Mouse (Mus musculus): Measurements from ENCODE around the gene Hnrnph1.

The Hnrnph1 gene

DNA sequence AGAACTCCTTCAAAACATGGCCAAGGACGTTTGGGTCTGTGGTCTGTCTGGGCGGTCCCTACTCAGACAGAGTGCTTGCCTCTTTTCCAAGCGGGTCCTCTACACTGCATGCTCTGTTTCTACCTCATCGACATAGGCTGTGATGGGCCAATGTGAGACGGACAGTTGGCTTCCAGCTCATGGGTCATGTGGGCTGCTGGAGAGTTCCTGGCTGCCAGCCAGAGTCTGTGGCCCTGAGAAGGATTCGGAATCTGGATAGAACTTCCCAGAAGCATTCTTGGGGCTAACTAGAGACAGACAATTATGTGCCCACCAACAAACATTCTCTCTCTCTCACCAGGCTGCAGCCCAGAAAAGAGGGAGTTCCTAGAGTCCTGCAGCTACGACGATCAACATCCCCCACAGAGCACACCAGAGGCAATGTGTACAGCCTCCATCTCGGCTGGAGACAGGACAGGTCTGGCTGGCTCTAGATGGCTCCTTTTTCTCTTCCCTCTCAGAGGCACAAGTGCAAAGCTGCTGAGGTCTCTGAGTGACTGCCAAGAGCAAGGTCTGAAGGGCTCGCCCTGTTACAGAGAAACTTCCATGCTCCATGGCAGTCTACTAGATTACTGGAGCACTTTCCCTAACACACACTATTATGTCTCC lies 26.7 kb downstream of the Hnrnph1 start:
- no peak for DNase-seq (ENCODE audit: low spot score in 2 of 2)

DNA sequence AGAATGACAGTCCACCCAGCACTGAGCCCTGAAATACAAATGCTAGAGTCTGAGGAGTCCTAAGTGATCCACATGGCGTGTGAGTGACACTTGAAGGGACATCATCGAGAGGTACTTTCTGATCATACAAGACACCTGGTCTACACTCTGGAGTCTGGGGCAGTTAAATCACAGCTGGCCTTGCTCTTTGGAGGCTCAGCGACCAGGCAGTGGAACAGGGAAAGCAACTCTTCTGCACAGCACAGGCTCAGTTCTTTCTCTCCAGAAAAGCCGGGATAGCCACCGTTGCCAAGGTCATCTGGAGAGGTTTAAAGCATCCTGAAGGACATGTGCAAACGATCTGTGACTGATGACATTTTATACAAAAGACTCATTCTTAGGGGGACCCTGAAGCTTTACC lies 30.4 kb downstream of the Hnrnph1 start:
- DNase-seq (ENCODE audit: low spot score in 2 of 2): no peak

DNA sequence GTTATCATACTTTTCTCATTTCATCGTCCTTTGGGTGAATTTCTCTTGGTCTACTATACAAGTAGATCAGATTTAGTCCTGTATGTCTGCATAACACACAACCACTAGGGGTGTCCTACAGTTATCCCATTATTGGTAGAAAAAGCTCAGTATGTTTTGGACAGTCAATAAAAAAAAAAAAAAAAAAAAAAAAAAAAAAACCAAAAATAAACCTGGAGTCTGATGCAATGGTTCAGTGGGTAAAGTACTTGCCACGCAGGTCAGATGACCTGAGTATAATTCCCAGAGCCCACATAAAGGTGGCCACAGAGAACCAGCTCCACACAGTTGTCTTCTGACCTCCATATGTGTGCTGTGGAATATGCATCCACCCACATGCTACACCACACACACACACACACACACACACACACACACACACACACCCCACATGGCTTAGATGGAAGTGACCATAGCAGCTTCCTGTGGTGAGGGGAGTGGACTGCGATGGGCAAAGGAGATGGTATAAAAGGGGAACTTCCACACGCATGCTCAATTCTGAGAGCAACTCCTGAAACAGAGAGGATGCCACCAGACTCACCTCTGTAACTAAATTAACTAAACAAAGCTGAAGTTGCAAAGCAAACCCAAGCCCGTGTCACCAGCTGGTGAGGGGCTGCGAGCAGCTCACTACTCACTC lies 38.9 kb downstream of the Hnrnph1 start:
- DNase-seq (ENCODE audit: low spot score in 2 of 2): no peak

DNA sequence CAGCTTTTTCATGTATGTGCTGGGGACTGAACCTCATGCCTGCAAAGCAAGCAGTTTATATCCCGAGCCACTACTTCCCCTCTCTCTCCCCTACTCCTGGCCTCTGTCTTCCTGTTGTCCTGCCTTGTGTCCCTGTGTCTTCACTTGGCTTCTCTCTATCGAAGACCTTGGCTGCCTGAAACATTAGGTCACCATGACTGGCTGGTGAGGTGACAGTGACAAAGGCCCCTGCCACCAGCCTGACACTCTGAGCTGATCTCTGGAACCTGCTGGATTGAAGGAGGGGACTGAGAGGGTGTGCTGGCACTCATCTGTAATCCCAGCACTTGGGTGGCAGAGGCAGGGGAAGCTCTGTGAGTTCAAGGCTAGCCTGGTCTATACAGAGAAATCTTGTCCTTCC lies 41.1 kb downstream of the Hnrnph1 start:
- DNase-seq (ENCODE audit: low spot score in 2 of 2): no peak

DNA sequence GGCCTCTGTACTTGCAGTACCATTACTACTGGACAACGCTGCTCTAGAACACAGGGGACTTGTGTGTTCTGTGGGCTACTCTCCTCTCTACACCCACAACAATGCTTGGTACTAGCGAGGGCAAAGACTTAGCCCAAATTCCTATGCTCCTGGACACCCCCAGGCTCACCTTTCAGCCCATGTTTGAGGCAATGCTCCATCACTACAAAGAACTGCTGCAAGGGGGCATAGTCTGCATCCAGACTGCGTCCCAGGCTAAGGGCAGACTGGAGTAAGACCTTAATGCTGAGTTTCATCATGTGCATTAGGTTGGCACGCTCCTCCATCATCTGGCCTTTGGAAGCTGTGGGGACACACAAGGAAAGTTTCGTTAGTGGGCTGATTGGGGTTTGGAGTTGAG lies 44.7 kb downstream of the Hnrnph1 start:
- DNase-seq (ENCODE audit: low spot score in 2 of 2): no peak

DNA sequence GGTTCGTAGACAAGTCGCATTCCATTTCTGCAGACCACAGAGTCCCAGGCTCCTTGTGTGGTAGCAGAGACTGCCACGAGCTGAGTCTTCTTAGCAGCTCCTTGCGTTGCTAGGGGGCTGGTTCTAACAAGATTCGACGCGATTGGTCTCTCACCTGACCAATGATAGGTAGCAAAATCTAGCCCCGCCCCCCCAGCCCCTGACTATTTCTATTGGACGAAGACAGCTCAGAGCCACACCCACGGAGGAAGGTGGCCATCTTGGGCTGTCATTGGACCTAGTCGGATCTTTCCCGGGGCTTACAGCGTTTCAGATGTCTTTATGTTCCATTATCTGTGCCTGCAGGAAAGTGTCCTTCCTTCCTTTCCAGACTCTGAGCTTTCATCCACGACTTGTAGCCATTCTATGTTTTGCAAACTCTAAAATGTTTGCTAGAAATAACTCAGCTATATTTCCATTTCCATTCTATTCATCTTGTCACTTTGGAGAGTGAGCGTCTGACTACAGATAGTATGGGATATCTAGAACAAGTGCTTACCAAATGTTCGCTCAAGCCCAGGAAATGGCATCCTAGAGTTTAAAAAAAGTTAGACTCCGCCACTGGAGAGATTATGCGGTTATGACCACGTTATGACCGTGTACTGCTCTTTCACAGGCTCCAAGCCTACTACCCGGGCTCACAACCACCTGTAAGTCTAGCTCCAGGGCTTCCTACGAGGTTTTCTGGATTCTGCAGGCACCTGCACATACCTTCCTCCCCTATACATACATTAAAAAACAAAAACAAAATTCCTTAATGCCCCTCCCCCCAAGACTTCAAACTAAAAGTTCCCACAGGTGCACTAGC lies 45.4 kb downstream of the Hnrnph1 start:
- DNase-seq (ENCODE audit: low spot score in 2 of 2): peak; percentile 58 to 59

DNA sequence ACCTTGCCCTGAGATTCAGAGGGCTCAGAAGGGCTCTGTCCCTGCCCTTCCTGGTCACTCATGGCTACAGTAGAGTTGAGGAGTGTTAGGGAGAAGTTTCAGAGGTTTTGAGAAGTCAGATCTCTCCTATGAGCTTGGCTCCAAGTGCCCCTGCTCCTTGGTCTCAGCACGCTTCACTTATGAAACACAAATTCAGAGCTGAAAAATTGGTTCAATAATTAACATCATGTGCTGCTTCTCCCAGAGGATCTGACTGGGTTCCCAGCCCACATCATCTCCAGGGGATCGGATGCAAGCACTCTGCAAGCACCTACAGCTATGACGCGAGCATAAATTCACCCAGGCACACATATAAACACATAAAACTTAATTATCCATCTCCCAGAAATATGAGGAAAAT lies 49.3 kb downstream of the Hnrnph1 start:
- DNase-seq (ENCODE audit: low spot score in 2 of 2): no peak

DNA sequence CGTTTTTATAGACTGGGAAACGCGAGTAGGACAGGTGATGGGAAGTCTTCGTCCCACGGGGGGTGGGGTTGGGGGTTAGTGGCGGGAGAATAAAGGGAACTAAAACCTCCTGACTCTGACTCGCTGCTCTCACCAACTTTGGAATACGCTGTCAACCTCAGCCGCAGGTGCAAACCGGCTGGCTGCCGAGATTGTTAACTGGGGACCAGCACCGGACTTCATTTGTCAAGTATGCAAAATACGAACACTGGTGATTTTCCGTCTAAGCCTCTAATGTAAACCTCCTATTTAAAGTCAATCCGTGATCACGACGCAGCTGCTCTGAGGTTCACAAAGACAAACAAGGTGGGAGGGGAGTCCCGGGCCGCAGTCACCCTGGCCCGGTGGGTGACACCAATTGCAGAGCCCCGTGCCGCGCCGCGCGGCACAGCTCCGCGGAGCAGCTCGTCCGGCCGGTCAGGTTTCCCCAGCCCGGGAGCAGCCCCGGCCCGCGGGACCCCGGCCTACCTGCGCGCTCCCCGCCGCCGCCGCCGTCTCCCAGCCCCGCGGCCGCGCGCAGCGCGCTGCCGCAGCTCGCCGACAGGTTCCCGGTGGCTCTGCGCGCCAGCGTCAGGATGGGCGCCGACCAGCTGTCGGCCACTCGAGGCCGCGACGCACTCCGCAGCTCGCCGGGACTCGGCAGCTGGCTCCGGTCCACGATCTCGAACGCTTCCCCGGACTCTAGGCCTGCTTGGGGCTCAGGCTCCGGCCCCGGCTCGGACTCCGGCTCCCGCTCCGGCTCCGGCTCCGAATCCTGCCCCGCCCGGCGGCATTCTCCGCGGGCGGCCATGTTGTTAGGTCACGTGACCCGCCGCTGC lies 53.7 kb downstream of the Hnrnph1 start, which contains the start of gene Rufy1:
TSS of gene Rufy1 (minus strand) at position 849 of the 857 bp plus-strand sequence.
- DNase-seq (ENCODE audit: low spot score in 2 of 2): peak in 1 of 2 experiments; percentile 75

DNA sequence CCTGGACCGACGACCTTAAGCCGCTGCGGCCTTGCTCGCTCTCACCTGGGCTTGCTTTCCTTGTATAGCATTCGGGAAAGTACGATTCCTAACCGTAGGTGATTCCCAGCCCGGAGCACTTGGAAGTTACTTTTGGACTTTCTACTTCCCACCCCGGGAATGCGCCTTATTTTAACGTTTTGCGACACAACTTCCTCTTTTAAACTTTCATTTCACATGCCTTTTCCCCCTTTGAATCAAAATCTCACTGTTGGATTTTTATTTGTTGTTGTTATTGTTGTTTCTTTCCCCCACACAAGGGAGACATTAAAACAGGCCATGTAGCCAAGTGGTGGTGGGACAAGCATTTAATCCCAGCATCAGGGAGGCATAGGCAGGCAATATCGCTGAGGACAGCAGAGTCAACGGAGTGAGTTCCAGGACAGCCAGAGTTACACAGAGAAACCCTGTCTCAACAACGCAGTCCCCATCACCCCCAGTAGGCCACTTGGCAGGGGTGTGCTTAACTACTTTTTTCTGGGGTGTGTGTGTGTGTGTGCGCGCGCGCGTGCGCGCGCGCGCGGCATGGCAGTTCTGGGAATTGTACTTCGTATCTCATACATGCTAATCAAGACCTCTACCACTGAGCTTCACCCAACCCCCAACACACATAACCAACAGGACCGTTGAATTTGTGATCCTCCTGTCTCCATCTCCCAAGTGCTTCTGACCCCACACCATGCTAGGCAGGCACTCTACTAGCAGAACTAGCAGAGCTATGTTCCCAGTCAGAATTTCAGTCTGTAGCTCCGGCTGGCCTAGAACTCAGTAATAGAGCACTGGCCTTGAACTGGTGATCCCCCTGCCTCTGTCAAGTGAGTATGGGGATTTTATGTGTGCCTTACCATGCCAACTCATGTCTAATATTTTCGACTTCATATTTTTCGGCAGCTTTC lies 54.6 kb downstream of the Hnrnph1 start:
- DNase-seq (ENCODE audit: low spot score in 2 of 2): no peak

DNA sequence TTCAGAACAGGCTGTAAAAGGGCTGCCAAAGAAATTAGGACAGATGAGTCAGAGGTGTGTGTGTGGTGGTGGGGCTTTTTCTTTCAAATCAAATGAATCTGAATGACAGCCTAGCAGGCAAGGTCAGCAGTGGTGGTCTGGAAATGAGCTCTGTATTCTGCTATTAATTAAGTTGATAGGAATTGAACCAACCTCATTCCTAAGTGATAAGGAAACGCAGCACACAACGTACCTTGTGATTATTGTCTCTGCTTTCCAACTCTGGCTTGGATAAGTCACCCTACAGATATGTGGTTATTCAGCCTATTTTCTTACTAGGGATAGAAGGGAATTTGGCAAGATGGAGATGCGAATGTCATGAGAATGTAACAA lies 55.3 kb downstream of the Hnrnph1 start:
- no peak for DNase-seq (ENCODE audit: low spot score in 2 of 2)

DNA sequence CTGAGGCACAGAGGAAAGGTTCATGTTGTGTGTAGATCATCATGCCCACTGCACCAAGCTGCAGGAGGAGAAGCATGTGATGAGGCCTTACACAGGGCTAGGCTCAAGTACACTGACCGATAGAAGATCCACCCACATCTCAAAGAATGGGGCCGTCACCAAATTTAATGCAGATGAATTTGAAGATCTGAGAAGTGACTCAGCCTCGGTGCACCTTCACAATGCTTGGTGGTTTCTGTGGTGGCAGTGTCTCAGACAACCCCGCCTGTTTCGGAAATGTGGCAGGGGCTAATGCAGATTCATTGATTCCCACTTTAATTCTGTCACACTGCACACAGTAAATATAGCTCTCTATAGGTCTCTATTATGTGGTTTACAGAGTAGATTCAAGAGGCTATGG lies 56.1 kb downstream of the Hnrnph1 start:
- DNase-seq (ENCODE audit: low spot score in 2 of 2): no peak
